Mouse (Mus musculus) T-helper 17 cell (primary cell): ENCODE results near the gene Mrps34.

ENCODE experiments used
- in situ Hi-C, 2 experiments: fragments of 300-600 bp; cut with MboI, MseI; formaldehyde crosslinking; loops; 1 replicate in 1 of 2; 2 replicates in 1 of 2; pipeline ENCODE4 v1.15.1; 2025; ENCODE audit warnings: high pct_unique_total_duplicates in 2 of 2

The Mrps34 gene

DNA sequence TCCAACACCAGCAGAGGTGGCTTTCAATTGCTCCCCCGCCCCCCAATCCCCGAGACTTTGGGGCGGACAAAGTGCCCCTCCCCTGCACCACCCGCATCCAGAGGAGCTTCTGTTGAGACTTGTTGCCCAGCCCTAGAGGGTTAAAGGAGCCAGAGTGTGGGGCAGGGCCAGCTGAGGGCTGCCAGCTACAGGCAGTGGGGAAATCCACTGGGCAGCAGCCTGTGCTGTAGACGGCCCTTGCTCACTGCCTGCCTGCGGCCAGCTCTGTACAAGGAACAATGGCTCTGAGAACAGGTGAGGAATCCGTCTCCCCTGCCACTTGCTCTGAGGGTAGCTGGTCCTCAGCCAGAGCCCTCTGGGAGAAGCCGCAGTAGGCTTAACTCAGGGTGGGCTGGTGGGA, 16.4 kb upstream of the Mrps34 start:
- in situ Hi-C loops: no loop called here

DNA sequence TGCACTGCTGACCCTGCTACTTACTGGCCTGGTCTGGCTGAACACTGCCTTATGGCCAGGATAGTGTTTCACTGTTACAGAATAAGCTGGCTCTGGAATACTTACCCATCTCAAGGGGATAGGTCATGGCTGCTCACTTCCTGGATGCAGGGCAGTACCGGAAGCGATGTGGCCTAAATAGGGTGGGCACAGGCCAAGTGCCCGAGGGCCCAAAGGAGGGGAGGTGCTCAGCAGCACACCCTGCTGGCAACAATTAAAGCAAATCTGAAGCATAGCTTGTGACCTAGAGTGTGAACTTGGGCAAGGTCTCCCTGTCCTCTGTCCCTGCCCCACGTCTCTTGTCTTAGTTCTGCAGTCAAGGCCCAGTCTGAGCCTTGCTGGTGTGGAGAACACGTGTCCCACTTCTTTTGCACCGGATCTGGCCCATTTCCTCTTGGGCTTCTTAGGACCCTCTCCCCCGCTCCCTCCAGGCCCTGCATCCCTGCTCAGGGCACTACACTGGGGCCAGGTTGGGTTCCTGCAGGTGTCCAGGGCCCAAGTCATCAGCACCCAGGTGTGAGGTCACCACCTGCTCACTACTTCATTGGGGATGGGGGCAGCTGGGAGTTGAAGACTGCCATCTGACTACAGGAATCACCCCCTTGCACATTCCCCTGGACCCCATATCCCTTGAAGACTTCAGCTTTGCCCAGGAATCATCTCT, 13.0 kb upstream of the Mrps34 start:
- in situ Hi-C loops: loop anchor here in 1 of 2 experiments (5.0 to 10.0 kb wide), 2 partner anchors 40 to 137 kb away; partner anchors contain the start of gene Hagh

DNA sequence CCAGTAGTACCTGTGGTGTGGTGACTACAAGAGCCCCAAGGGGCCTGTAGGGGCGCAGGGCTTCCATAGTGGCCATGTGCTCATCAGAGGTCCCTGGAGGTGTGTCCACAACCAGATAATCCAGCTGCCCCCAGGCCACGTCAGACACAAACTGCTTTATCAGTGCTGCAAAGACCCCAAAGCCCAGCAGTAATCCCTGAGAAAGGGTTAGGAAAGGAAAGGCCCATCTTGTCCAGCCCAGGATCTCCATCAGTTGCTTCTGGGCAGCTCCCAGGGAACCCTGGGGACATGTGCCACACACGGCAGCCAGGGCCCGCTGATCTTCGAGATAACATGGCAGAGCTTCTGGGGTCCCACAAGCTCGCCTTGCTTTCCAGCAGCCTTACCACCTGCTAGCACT, 10.5 kb upstream of the Mrps34 start:
- in situ Hi-C loops: loop anchor here in 1 of 2 experiments (5.0 to 10.0 kb wide), 2 partner anchors 42 to 140 kb away; partner anchors contain the start of gene Hagh

DNA sequence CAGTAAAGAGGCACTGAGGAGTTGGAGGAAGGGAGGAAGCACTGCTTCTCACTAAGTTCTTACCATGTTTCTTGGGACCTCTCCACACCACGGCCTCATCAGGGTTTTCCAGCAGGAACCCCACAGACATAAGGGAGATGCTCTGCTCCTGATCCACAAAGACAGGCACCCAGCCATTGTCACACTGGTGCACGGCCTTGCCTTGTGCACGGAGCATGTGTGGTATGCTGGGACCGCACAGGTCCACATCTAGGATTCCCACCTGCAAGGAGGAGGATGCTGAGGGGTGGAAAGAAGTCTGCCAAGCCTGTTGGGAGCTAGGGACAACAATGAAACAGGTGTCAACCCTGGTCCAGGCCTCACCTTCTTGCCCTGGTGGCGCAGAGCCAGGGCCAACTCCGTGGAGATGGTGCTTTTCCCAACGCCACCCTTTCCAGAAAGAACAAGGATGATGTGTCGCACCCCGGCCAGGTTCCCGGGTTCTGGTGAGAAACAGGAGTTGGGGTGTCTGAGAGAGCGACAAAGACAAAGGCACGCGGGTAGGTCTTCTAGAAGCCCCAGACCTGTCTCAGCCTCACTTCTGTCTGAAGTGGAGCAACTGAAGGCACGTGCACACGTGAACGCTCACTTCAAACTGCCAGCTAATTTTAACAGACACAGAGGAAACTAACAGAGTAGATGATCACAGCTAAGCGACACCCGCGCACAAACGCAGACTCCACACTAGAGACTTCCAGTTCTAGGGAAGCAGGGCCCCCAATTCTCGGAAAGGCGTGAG, 9.4 kb upstream of the Mrps34 start:
- in situ Hi-C loops: loop anchor here (5.0 to 10.0 kb wide), 2 partner anchors 141 to 148 kb away; partner anchors contain the start of gene Msrb1 (in 1 of the 2)

DNA sequence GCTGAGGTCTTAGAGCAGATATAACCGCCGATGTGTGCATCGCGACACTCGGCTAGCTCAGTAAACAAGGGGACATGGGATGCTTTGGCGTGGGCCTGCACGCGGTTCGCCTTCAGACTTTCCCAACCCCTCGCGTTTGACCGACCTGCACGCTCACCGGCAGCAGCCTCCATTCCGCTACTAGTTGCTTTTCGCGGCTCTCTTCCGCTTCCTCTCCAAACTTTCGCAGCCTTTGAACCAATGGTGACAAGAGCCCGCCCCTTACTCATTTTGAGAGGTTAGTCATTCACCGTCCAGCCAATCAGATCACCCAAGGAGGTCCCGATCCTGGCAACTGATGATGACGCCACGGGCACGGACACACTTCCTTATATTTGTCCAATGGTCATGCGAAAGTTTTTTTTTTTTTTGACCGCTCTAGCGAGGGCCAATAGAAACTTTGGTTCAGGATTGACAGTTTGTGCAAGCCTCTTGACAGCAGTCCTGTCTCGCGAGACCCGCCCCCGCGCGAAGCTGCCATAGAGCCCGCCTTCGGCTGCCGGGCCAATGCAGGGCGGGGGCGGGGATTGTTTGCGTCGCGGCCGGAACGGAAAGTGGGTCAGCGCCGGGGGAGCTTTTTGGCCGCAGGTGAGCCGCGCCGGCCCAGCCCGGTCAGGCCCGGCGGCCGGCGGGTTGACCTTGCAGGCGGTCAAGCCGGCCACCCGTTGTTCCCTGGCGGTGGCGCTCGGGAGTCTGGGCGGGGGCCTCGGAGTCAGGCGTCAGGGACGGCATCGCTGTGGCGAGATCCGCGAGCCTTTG, 8.6 kb upstream of the Mrps34 start, which contains the start of the genes Nubp2 and Spsb3:
Gene Nubp2 (minus strand): TSS at position 216 of the 798 bp plus-strand sequence.
Gene Spsb3 (plus strand): TSS at position 510 of the 798 bp plus-strand sequence.
- in situ Hi-C loops: loop anchor here (5.0 to 10.0 kb wide), 2 partner anchors 142 to 149 kb away; partner anchors contain the start of gene Msrb1 (in 1 of the 2)

DNA sequence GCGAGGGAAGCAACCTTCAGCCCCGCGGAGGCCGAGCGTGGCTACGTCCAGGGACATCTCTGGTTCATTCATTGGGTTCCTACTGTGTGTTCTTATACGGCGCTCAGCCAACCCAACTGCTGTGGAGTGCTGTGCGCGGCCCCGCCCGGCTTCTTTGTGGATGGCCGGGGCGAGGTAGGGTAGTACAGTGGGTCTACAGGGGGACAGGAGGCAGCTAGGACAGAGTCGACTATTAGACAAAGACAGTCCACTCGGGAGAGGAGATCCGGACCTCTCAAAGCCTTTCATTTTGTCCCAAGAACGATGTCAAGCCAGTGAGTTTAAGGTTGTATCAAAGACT, 8.0 kb upstream of the Mrps34 start:
- in situ Hi-C loops: loop anchor here (5.0 to 10.0 kb wide), 2 partner anchors 142 to 150 kb away; partner anchors contain the start of gene Msrb1 (in 1 of the 2)

DNA sequence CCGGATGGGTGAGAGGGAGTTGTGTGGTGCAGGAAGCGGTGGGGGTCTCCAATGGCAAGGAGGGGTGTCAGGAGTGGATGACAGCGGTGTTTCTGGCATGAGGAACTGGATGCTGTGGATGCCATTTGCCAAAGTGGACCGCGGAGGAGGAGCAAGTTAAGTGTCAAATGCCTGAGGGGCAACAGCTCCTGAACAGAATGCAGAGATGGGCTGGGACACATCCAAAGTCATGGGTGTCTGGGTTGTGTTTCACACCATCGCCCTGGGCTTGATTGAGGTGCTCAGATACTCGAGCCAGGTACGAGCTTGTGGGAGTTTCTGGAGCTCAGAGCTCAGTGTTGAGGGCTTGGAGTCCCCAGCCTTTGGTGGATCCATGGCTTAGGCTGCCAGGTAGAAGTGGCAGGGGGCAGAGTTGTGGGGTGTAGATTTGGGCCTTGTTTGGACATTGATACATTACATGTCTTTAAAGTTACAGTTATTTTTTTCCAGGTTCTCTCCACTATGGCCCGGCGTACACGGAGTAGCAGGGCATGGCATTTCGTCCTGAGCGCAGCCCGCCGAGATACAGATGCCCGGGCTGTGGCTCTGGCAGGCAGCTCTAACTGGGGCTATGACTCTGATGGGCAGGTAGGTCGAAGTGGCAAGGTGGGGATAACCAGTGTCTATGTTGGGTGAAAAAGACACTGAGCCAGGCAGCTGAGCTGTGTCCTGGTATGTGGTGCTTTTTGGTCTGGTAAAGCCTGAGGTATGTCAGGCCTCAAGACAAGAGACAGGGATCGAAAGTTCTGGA, 7.4 kb upstream of the Mrps34 start:
- in situ Hi-C loops: loop anchor here (5.0 to 10.0 kb wide), 2 partner anchors 143 to 150 kb away; partner anchors contain the start of gene Msrb1 (in 1 of the 2)

DNA sequence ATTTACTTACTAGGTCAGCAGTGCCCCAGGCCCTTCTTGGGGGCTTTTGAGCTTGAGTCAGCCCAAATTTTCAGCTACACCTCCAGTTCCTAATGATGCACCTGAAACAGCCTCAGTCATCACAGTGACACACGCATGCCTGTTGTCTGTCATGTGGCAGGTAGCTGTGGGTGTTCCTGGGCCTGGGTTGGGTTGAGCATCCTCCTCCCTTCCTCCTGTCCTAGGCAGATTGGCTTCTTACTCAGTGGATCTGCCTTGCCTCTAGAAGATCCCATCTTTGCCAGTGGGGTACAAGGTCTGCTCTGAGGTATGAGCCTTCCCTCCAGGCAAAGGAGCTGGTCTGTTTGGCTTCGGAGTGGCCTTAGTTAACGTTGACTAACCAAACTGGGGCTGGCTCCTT, 6.1 kb upstream of the Mrps34 start:
- in situ Hi-C loops: loop anchor here (5.0 to 10.0 kb wide), 2 partner anchors 144 to 152 kb away; partner anchors contain the start of gene Msrb1 (in 1 of the 2)

DNA sequence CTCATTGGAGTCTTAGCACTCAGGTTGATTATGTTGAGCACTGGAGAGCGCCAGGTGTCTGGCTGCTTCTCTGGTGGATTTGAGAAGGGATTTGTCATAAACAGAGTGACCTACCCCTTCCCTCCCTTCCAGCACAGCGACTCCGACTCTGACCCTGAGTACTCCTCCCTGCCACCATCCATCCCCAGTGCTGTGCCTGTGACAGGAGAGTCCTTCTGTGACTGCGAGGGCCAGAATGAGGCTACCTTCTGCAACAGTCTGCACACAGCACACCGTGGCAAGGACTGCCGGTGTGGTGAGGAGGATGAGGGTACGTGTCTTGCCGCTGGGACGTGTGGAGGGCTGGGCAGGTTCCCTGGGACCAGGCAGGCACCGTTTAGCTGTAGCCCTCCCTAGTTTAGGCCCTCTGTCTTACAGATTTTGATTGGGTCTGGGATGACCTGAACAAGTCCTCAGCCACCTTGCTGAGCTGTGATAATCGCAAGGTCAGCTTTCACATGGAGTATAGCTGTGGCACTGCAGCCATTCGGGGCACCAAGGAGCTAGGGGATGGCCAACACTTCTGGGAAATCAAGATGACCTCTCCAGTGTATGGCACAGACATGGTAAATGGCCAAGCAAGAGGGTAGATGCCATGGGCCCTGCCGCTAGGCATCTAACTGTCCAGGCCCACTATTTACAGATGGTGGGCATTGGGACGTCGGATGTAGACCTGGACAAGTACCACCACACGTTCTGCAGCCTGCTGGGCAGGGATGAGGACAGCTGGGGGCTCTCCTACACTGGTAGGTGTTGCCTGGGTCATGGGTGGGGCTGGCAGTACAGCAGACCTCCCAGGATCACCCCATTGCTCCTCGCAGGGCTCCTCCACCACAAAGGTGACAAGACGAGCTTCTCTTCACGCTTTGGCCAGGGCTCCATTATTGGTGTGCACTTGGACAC, 4.5 kb upstream of the Mrps34 start:
- in situ Hi-C loops: no loop called here

DNA sequence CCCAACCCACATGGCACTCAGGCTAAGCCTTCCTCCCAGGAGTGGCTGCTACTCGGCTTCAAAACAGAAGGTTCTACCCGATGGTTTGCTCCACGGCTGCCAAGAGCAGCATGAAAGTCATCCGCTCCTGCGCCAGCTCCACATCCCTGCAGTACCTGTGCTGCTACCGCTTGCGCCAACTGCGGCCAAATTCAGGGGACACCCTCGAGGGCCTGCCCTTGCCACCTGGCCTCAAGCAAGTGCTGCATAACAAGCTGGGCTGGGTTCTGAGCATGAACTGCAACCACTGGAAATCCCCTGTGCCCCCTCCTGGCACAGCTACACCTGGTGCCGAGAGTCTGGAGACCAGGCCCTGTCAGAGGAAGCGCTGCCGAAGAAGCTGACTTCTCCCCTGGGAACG, 3.6 kb upstream of the Mrps34 start:
- in situ Hi-C loops: no loop called here

DNA sequence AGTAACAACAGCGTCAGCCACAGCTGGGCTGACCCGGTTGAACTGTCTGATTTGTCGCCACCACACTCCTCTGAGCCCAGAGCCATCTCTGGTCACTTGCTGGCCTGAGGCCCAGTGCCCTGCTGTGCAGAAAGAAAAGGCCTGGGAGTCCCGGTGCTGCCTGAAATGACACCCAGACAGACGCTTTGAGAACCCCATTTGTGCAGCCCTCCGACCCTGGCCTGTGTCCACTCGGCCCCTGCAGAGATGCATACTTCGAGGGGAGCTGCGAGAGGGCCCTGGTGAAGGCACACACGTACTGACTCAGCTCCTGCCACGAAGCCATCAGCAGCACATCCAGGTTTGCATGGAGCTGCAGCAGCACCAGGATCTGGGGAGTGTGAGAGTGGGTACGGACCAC, 2.1 kb upstream of the Mrps34 start:
- in situ Hi-C loops: no loop called here

DNA sequence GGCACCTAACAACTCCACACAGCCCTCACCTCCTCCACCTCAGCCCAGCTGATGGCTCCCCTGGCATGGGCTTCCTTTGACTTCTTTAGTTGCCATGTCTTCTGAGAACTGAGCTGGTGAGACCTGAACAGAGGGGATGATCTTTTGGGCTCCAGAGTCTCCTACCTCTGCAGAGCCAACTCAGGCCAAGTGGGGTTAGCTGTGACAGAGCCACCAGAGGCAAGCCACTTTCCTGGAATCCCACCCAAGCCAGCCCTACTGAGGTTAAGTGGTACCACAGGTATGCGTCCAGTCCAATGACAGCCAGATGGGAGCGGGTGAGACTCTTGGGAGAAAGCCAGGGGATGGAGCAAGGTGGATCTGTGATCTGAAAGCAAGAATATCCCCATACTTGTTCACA, 1.6 kb upstream of the Mrps34 start:
- in situ Hi-C loops: no loop called here

DNA sequence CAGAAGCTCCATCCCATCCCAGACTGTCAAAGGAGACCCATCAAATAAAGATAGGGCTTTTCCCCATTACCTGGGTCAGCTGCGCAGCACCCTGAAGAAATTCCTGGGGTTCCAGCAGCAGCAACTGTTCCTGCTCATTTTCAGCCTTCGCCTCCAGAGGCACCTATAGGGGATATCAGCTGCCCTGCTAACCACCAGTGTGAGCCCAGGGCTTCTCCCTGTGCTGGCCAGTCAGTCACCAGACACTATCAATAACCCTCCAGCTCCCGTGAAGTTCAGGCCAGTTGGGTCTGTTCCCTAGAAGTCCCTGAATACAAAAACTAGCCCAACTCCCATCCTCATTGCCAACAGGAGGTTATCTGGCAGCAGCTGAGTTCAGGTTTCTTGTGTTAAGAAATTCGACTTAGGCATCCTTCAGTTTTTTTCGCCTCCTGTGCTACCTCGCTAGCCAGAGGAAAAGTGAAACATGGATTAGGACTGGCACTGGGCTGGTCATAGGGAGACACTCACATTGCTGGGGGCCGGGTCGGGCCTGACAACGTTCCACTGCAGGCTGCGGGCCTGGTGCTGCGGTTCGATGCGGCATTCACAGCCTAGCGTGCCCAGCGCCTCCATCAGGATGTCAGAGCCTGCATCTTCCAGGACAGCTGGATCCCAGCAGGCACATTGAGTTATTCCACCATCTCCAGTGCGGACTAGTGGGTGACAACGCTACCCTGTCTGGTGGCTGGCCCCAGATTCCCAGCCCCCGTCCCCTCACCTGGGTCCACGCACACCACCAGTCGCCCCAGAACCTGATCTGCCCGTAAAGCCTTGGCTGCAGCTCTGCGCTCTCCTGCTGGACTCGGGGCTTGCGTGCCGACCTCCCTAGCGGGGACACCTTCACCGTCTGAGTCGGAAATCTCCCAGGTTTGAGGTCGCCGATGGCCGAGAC, 588 bp upstream of the Mrps34 start:
- in situ Hi-C loops: no loop called here

DNA sequence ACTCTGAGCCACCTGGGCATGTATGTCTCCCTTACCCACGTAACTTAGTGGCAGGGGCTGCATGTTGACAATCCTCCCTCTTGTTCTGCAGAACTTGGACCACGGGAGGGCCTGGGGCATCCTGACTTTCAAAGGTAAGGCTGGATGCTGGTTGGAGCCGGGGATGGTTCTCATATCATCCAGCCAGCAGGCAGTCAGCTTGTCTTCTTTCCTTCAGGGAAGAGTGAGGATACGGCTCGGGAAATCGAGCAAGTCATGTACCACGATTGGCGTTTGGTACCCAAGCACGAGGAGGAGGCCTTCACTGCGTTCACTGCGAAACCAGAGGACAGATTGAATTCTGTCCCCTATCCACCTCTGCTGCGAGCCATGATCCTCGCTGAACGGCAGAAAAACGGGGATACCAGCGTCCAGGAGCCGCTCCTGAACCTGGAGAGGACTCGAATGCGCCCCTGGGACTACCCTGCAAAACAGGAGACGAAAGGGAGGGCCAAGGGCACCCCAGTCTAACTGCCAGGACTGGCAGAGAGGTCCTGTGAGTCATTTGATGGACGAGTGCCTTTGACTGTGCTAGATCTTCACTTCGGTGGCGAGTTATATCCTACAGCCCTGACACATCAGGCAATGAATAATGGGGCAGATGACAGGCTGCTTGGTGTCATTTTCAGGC, 790 bp downstream of the Mrps34 start:
- in situ Hi-C loops: no loop called here

DNA sequence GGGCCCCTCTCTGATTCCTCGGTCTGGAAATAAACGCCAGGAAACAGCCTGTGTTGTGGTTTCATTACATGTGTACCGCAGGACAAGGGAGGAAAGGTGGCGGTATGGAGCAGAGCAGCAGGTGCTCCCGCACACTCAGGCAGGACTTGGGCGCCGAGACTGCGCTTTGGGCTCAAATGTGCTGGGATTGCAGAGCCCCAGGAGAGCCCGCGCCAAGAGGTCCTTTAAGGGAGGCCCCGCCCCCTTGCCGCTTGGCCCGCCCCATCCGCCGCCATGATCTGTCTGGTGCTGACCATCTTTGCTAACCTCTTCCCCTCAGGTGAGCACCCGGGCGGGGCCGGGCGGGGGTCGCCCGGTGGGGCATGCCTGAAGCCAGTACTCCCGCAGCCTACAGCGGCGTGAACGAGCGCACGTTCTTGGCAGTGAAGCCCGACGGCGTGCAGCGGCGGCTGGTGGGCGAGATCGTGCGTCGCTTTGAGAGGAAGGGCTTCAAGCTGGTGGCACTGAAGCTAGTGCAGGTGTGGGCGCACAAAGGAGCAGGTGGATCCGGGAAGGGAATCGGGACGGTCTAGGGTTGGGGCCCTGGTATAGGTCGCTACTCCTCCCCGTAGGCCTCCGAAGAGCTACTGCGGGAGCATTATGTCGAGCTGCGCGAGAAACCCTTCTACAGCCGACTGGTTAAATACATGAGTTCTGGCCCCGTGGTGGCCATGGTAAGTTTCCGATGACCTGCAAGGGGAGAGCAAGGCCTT, 1.5 kb downstream of the Mrps34 start, which contains the start of gene Nme3:
Gene Nme3 (plus strand): TSS at position 260 of the 752 bp plus-strand sequence.
- in situ Hi-C loops: no loop called here

DNA sequence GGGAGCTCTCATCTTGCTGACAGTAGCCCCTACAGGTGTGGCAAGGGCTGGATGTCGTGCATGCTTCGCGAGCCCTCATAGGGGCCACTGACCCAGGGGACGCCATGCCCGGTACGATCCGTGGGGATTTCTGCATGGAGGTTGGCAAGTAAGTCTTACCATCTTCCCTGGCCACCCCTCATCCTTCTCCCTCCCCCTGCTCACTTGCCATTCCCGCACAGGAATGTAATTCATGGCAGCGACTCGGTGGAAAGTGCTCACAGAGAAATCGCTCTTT, 2.0 kb downstream of the Mrps34 start:
- in situ Hi-C loops: no loop called here

DNA sequence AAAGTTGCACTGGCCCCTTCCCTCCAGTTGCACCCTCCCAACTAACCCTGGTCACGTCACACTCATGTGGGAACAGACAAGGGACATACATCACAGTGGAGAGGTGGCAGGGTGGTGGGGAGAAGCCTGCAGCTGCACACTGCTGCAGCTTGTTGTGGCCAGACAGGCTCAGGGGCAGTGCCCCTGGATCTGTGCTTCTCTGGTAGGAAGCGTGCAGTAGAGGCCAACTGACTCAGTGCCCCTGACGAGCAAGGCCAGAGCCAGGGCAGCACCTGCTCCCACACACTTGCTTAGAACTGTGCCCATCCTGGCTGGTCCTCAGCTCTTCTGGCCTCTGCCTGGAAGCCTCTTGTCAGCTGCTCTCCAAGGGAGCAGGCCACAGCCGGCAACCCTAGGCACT, 2.7 kb downstream of the Mrps34 start:
- in situ Hi-C loops: no loop called here
